Mouse (Mus musculus): ENCODE measurements at regions not wholly inside any gene's neighbourhood (a gene's known extent, or its start where the extent isn't known, plus 50 kb on each side); places are given as distances from the start of the nearest gene placed in this dataset.
A peak's percentile ranks its signal among the peaks of the same experiment; 100 is the strongest.

DNA sequence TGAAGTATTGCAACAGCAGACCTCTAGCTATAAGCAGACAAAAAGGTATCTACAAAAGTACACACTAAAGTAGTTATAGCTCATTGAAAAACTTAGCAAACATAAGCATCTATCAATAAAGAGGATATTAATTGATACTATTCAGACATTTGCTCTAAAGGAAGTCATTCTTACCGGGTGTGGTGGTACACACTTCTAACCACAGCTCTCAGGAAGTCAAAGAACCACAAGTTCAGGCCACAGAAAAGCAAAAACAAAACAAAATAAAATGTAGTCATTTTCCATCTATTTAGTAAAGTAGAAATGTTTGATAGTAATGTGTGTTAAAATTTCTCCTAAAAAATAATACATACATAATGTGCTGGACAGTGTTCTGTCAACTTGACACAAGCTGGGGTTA, 192.5 kb upstream of the Gm11114 start:
- no peak for ATAC-seq (replicated peaks; ENCODE audit: low FRiP score, low TSS enrichment, poor library complexity, severe bottlenecking)

DNA sequence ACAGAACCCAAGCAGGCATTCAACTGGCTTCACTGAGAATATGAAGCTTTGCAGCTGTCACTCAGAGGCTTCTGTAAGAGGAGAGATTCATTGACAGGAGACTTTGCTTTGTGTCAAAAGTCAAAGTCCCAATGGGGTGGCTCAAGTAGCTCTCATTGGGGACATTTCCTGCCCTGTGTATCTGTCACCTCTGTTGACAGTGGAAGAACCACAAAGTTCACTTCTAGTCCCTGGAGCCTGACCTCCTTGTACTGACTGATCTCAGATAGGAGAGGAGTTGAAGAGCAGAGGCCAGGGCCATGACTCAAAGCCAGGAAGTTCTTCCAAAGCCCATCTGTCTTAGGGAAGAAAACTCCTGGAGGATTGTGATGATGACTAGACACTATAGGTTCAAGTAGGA, 191.5 kb upstream of the Gm11114 start:
- no peak for ATAC-seq (replicated peaks; ENCODE audit: low FRiP score, low TSS enrichment, poor library complexity, severe bottlenecking)

DNA sequence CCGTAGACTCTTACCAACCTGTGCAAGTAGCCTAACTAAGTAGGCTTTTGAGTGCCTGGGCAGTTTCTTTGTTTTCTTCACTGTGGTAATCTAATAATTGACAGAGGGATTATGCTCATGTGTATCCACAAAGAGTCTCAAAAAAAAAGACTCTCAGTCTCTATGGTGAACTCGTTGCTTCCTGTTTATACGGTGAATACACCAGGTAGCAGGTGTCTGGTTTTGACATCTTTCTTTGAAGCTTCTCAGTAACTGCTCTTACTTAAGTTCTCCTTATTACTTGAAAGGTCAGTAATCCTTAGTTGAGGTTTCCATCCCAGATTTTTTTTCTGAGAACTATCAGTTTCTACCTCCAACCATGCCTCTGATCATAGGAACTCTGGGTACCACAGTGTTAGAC, 188.9 kb upstream of the Gm11114 start:
- ATAC-seq (replicated peaks; ENCODE audit: low FRiP score, low TSS enrichment, poor library complexity, severe bottlenecking): no peak

DNA sequence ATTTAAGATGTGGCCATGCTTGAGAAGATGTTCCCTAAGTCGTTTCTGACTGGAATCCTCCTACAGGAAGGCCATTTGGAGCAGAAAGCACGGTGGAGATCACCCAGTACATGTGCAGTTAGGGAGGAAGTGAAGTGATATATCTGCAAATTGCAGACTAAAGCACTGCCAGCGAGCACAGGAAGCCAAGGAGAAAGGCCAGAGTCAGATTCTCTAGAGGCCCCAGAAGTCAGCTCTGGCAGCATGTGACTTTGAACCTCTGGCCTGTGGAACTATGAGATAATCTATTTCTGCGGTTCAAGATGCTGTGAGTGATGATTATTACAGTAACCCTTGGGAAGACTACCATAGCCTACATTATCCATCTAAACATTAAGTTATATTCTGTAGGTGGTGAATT, 186.8 kb upstream of the Gm11114 start:
- ATAC-seq (replicated peaks; ENCODE audit: low FRiP score, low TSS enrichment, poor library complexity, severe bottlenecking): peak; percentile 90

DNA sequence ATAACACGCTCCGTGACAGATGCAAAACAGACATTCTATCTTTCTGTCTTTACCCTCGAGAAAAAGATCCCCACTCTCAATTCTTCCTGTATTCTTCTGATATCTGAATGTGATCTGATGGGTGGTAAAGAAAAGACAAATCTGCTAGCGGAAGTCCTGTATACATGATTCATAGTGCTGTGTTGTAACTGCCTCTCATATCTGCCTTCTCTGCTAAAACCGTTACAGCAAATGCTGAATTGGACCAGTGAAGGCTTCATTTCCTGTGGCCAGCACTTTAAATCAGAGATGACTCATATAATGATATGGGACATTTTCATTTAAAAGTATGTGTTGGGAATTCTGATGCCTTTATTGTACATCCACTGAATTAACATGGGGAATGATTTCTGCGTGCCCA, 186.0 kb upstream of the Gm11114 start:
- ATAC-seq (replicated peaks; ENCODE audit: low FRiP score, low TSS enrichment, poor library complexity, severe bottlenecking): no peak

DNA sequence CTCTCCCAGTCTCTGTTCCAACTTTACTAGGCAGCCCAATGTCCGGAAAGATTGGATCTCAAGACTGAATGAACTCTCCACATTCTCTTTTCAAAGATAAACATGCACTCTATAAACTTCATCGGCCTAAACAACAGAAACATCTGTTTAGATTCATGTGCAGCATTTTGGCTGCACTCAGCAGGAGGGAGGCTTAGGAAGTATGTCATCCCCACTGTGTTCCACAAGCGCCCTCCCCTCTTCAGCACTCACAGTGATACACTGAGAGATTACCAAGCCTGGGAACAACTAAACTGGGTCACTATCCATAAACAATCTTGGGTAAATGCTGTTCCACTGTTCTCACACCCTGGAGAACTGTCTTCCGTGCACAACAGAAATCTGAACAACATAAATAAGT, 185.5 kb upstream of the Gm11114 start:
- no peak for ATAC-seq (replicated peaks; ENCODE audit: low FRiP score, low TSS enrichment, poor library complexity, severe bottlenecking)

DNA sequence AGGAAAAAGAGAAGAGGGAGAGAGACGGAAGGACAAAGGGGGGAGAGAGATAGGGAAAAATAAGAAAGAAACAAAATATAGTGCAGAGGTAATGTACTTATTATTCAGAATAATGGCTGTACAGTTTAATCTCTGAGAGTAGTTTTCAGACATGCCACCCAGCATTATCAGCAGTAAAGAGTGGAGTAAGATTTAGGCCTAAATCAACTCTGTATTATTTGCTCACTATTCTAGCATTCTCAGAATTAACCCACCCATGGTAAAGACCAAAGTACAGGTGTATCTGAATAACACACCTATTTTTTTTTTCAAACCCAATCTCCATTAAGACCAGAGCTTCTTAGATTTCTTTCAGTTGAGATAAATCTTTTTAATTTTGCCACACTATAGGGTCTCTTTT, 177.7 kb upstream of the Gm11114 start:
- no peak for ATAC-seq (replicated peaks; ENCODE audit: low FRiP score, low TSS enrichment, poor library complexity, severe bottlenecking)

DNA sequence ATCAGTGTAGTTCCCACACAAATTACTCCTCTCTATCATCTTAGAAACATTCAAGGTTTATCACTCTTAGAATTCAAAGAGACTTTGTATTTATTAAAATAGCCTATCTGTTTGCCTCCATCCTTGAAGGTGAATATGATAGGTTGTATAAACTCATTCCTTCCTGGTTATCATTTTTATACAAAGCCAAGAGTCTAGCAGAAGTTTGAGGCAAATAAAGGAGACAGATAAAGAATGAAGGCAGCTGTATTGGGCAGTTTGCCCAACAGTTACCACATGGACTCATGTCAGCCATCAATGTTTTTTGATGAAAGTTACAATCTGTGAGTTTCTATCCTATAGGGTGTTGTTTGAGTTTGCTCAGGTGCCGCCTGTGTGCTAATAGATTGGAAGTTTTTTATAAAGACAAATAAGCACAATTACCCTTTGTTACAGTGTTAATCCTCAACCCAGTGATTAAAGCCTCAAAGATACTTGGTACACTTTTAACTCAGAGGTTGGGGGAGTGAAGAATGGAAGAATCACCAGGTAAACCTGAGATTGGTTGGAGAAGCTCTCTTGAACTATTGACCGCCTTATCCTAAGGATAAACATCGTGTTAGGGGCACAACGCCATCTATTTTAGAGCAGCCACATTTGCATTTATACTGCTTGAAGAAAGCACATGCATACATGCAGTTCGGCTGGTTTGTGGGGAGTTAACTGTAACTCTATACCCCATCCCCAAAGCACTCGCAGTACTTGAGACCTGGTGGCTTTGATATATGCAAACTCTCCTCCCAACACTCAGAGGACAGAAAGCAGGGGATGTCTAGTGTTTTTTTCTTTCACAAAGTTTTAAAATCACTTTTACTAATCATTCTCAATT, 175.6 kb upstream of the Gm11114 start:
- ATAC-seq (replicated peaks; ENCODE audit: low FRiP score, low TSS enrichment, poor library complexity, severe bottlenecking): peak; percentile 63

DNA sequence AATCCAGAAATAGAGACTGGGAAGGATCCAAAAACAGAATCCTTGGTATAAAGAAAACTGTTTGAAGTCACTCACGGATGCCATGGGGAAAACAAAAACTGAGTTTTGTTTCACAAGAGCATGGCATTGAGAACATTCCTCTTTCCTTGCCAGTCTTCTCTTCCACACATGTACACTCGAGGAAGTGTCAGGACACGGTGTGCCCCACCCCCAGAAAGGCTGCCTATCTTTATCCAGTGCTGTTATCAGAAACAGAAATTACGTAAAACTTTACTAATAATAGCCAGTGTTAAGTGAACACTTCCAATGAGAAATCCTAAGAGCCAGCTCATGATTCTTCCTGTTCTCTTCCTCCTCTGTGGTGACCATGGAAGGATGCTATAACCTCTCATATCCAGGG, 172.7 kb upstream of the Gm11114 start:
- no peak for ATAC-seq (replicated peaks; ENCODE audit: low FRiP score, low TSS enrichment, poor library complexity, severe bottlenecking)

DNA sequence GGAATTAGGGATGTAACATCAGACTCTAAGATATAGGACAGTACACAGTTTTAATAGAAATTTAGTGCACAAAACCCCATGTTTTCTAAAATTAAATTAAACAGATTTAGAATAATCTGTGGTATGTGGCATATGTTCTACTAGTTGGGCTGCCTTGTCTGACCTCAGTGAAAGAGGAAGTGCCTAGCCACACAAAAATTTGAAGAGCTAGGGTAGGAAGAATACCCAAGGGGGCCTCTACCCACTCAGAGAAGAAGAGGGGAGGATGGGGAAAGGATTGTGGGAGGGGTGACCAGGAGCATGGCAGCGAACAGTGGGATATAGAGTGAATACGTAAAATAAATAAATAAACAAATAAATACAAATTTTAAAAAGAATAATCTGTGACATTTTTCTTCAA, 168.2 kb upstream of the Gm11114 start:
- no peak for ATAC-seq (replicated peaks; ENCODE audit: low FRiP score, low TSS enrichment, poor library complexity, severe bottlenecking)

DNA sequence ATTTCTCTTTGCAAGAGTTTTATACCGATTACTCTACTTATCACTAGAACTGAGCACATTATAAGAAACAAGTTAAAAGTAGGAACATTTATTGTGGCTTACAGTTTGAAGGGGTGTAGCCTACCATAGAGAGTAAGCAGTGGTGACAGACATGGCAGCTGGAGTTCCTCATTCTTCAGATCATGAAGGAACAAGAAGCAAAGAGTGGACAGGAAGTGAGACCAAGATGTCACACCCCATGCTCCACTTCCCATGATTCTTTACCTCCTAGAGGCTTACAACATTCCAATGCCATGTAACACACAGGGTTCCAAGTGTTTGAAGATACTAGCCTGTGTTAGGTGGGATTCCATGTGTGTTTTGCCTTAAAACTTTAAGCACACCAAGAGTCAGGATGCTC, 146.9 kb upstream of the Gm11114 start:
- ATAC-seq (replicated peaks; ENCODE audit: low FRiP score, low TSS enrichment, poor library complexity, severe bottlenecking): no peak

DNA sequence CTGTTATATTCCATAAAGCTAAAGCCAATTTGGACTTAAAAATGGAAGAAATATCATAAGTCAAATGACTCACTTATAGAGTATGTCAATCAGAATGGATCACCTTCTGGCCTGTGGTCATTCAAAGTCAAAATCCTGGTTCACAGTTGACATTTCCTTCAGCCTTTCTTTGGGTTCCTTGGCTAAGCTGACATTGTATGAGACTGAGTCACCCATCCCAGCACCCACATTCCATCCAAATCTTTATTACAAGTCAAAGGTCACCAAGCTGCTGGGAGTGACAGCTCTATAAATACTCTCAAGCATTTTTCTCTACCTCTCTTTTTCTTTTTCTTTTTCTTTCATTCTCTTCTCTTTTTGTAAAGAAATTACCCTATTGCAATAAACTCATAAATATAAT, 145.3 kb upstream of the Gm11114 start:
- no peak for ATAC-seq (replicated peaks; ENCODE audit: low FRiP score, low TSS enrichment, poor library complexity, severe bottlenecking)

DNA sequence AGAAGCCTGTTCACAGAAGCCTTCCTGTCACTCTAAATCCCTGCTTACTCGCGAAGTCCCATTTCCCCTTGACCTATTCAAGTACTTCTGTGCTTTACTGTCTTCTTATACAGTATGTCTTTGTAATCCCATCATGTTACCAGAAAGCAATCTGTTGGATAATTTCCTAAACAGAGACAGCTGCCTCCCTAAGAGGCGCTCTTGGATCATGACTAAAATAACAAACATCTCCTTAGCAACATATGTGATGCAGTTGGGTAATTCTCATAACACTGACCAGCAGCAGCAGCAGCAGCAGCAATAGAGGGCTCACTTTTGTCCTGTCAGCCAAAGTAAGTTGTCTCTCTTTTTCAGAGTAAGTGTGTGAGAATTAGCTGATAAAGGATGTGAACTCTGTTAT, 138.1 kb upstream of the Gm11114 start:
- no peak for ATAC-seq (replicated peaks; ENCODE audit: low FRiP score, low TSS enrichment, poor library complexity, severe bottlenecking)

DNA sequence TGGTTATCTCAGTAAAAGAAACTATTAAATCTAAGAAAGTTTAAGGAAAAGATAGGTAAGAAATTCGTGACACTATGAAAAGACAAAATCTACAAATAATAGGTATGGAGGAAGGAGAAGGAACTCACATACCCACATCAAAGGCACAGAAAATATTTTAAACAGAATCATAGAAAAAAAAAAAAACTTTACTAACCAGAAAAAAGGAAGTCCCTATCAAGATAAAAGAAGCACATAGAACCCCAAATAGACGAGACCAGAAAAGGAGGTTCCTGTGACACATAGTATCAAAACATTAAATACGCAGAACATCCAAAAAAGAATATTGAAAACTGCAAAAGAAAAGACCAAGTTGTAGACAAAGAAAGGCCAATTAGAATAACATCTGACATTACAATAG, 111.4 kb upstream of the Gm11114 start:
- no peak for ATAC-seq (replicated peaks; ENCODE audit: low FRiP score, low TSS enrichment, poor library complexity, severe bottlenecking)

DNA sequence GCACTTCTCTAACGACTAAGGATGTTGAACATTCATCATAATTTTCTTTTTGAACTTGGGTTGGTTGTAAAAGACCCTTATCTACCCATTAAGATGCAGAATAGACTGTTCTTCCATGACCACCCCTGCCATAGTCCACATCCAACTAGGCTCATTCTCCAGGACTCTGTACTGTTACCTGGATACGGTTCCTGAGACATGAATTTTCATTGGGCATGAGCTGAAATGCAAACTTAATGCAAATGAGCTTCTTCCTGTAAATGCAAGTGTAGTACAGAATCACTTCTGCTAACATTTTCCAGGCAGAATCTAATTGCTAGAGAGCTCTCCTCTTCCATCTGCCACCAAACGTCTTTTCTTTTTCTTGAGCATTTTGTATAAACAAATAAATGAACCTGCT, 87.7 kb upstream of the Gm11114 start:
- ATAC-seq (replicated peaks; ENCODE audit: low FRiP score, low TSS enrichment, poor library complexity, severe bottlenecking): no peak
